Mouse (Mus musculus) limb, embryonic 11.5 days (tissue): ENCODE measurements at regions not wholly inside any gene's neighbourhood (a gene's known extent, or its start where the extent isn't known, plus 50 kb on each side); places are given as distances from the start of the nearest gene placed in this dataset.

ENCODE experiments used
- ATAC-seq: fragments of 200-750 bp; cut with Nextera tagmentation; 2 replicates; pipeline ENCODE4 v1.8.0; 2017; ENCODE audit warnings: low read depth; ENCODE audit not compliant: insufficient number of reproducible peaks, low FRiP score, low TSS enrichment
- DNase-seq: peaks from one replicate; pipeline ENCODE4 v3.0.0-alpha.2; 2015; ENCODE audit warnings: low spot score
- H3K27ac ChIP-seq: fragments of 300-500 bp; sonication (generic); replicated peaks from 2 replicates; pipeline ENCODE4 v1.5.1; 2014; ENCODE audit warnings: low read depth, mild to moderate bottlenecking, low read length
- H3K27me3 ChIP-seq: fragments of 300-500 bp; sonication (generic); 2 replicates; pipeline ENCODE4 v1.6.1; 2014; ENCODE audit warnings: mild to moderate bottlenecking, low read length, mixed read lengths; ENCODE audit not compliant: control insufficient read depth, insufficient read depth
- H3K36me3 ChIP-seq: fragments of 300-500 bp; sonication (generic); 2 replicates; pipeline ENCODE4 v1.6.1; 2014; ENCODE audit warnings: mild to moderate bottlenecking, low read length, moderate library complexity, mixed read lengths; ENCODE audit not compliant: control insufficient read depth, insufficient read depth
- H3K4me1 ChIP-seq: fragments of 300-500 bp; sonication (generic); 2 replicates; pipeline ENCODE4 v1.6.1; 2014; ENCODE audit warnings: low read length, mixed read lengths; ENCODE audit not compliant: control insufficient read depth, insufficient read depth
- H3K4me2 ChIP-seq: fragments of 300-500 bp; sonication (generic); 2 replicates; pipeline ENCODE4 v1.6.1; 2014; ENCODE audit warnings: low read depth, mild to moderate bottlenecking, moderate library complexity; ENCODE audit not compliant: severe bottlenecking
- H3K4me3 ChIP-seq: fragments of 300-500 bp; sonication (generic); 2 replicates; pipeline ENCODE4 v1.5.1; 2014; ENCODE audit warnings: low read depth, low read length
- H3K9ac ChIP-seq: fragments of 300-500 bp; sonication (generic); 2 replicates; pipeline ENCODE4 v1.6.1; 2014; ENCODE audit warnings: mild to moderate bottlenecking, low read length
- H3K9me3 ChIP-seq: fragments of 300-500 bp; sonication (generic); 2 replicates; pipeline ENCODE4 v1.6.1; 2016; ENCODE audit warnings: low read length; ENCODE audit not compliant: control insufficient read depth
- WGBS: fragments of 180-500 bp; shearing (Covaris S2); extraction: QIAGEN DNeasy Blood & Tissue Kit; methylation state at CpG from one replicate; pipeline ENCODE4 v1.1.7; 2014; 5-methylcytosine and 5-hydroxymethylcytosine counted together

DNA sequence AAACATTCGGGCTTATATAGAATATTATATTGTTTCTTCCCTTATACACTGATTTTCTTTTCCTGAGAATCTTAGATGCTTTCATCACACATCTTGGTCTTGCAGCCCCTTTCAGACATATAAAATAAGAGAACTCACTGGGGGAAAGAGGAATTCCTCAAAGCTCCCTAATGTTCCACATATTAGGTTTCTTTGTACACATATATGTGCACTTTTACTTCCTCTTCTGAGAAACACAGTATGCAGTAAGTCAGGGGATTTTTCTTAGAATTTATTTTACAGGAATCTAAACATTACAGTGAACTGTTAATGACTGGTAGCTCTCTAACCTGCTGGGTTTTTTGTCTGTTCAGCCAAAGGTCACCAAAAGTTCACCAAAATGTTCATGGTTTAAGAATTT lies 131.4 kb upstream of the Sema3a start:
- no peak overlapping the region for H3K9ac ChIP-seq
- no peaks in the 10 kb centered on the region for H3K4me1 ChIP-seq
- H3K27me3 ChIP-seq, result no peaks in the 10 kb centered on the region
- no peak for ATAC-seq
- no peaks in the 10 kb centered on the region for H3K36me3 ChIP-seq
- no peak for DNase-seq
- 89% methylated on average over 1 of the region's 1 CpGs for WGBS
- H3K4me3 ChIP-seq, result no peak overlapping the region
- H3K27ac ChIP-seq, result no peak overlapping the region
- no peaks in the 10 kb centered on the region for H3K9me3 ChIP-seq
- no peak overlapping the region for H3K4me2 ChIP-seq

DNA sequence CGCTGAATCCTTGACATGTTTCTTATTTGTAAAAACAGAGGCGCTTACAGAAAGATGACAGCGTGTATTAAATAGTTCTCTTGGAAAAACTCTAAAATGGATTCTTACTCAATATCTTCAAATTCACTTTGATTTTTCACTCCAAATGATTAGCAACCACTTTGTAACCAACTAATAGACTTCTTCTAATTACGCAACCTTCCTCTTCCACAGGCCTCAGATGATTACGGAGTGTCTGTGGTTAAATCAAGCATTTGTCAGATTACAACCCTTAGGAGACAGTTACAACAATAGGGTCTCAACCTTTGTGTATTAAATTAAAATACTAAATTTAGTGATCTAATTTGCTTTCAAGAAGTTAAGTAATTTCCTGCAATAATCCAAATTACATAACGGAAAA lies 127.8 kb upstream of the Sema3a start:
- Histone ChIP-seq H3K27me3 (no peaks in the 10 kb centered on the region), H3K36me3 (no peaks in the 10 kb centered on the region), H3K4me1 (no peaks in the 10 kb centered on the region), H3K9ac (no peak overlapping the region), H3K4me2 (no peak overlapping the region), H3K27ac (no peak overlapping the region), H3K4me3 (no peak overlapping the region), H3K9me3 (no peaks in the 10 kb centered on the region)
- DNase-seq, result no peak
- WGBS, result 77% methylated on average over 6 of the region's 6 CpGs
- no peak for ATAC-seq

DNA sequence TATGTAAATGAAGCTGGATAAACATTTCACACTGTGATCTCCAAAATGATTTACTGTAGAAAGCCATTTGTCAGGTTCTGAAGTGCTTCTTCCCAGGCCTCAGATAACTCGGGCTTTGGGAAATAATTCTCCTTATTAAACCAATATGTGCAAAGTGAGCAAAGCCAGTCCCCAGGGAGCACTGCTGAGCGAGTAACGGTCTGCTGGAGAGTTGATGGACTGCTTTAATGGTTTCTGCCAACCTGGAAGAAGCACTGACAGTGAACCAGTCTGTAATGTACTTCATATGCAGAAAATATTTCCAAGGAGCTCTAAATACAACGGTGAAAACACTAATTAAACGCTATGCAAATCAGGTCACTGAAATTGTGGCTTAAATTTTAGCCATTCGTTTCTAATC lies 118.1 kb upstream of the Sema3a start:
- Histone ChIP-seq H3K4me3 (no peak overlapping the region), H3K4me2 (no peak overlapping the region), H3K27ac (no peak overlapping the region), H3K36me3 (no peaks in the 10 kb centered on the region), H3K9ac (no peak overlapping the region), H3K27me3 (no peaks in the 10 kb centered on the region), H3K9me3 (no peaks in the 10 kb centered on the region), H3K4me1 (peaks cover 6% of the 10 kb centered on the region; the same call in 1 of the 2 replicates)
- DNase-seq, result peak; percentile 51
- ATAC-seq, result no peak
- 31% methylated on average over 6 of the region's 6 CpGs for WGBS

DNA sequence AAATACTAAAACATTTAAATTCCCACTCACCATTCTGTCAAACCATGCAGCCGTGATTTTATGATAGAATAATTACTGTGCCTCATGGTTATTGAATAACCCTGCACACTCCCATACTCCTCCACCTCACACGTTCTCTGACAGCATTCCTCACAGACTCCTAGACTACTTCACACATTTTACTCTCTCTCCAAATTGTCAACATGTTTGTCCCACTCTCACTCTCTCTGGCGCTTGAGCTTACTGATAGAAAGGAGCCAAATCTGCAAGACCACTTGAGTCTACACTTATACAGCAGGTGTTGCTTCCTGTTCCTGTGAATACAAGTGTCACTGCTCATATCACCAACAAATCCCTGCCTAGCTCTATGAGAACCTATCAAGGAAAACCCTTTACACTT lies 102.9 kb upstream of the Sema3a start:
- Histone ChIP-seq H3K9me3 (no peaks in the 10 kb centered on the region), H3K4me2 (no peak overlapping the region), H3K27me3 (no peaks in the 10 kb centered on the region), H3K9ac (no peak overlapping the region), H3K36me3 (no peaks in the 10 kb centered on the region), H3K4me1 (no peaks in the 10 kb centered on the region), H3K4me3 (no peak overlapping the region), H3K27ac (no peak overlapping the region)
- DNase-seq (no peak), ATAC-seq (no peak)
- WGBS, result 66% methylated on average over 3 of the region's 3 CpGs

DNA sequence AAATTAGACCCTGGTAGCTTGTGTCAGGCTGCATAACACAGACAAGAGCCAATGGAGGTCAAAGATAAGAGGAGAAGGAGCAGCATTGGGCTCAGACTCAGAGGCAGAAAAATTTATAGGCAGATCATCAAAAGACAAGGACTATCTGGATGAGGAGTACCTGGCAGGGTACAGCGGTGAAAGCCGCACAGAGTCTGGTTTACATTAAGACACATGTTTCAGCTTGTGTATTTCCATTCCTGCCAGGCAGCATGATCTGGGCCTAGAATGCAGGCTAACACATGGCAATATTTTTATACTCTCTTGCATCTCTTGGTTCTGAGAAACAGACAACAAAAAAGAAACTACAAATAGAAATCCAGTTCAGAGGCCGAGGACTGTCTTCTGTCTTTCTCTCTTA lies 91.9 kb upstream of the Sema3a start:
- Histone ChIP-seq H3K27ac (no peak overlapping the region), H3K36me3 (no peaks in the 10 kb centered on the region), H3K4me3 (no peak overlapping the region), H3K4me1 (peaks cover 4% of the 10 kb centered on the region; the same call in 1 of the 2 replicates), H3K27me3 (no peaks in the 10 kb centered on the region), H3K9me3 (no peaks in the 10 kb centered on the region), H3K9ac (no peak overlapping the region), H3K4me2 (no peak overlapping the region)
- 38% methylated on average over 3 of the region's 3 CpGs for WGBS
- peak; percentile 57; the same call in 1 of the 2 replicates for ATAC-seq
- DNase-seq, result peak; percentile 35

DNA sequence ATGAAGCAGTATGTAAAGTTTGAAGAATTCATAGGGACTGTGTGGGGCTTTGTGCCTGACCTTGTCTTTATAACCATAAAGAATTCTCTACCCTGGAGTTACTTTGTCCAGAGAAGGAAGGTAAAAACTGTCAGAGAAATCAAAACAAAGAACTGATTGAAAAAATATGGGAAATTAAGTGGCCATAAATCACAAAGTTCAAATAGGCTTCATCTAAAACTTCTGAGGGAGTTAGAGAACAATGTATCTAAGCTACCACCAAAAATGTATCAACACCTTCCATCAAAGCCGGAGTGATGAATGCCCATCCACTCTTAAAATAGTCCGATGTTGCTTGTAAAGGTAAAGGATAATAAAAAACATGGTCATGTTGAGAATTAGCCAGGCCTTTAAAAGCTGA lies 89.1 kb upstream of the Sema3a start:
- ATAC-seq (no peak), DNase-seq (no peak)
- Histone ChIP-seq H3K9ac (no peak overlapping the region), H3K9me3 (no peaks in the 10 kb centered on the region), H3K36me3 (no peaks in the 10 kb centered on the region), H3K27me3 (no peaks in the 10 kb centered on the region), H3K4me3 (no peak overlapping the region), H3K4me1 (peaks cover 4% of the 10 kb centered on the region; the same call in 1 of the 2 replicates), H3K4me2 (no peak overlapping the region), H3K27ac (no peak overlapping the region)
- WGBS, result 20% methylated on average over 2 of the region's 2 CpGs

DNA sequence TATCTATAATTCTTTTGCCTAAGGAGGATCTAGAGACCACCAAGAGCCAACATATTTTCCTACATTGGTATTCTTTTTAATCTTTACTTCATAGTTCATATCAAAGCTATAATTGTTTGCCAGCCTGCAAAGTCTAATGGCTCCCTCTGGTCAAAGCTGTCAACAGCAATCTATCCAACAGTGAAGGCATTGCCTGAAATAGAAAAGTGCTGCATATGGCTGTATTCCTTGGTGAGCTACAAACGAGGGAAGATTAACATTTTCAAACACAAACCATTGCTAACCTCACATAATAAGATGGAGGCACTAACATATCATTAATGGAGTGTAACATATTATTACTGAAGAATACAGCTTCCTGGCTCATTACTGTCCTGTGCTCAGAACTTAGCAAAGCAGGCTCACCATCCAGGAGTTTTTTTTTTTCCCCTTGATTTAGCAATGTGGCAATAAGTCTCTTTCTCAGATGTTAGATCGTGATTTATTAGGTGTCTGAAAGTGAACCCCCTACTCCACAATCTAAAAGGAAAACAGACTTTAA lies 66.3 kb upstream of the Sema3a start:
- 24% methylated on average over 2 of the region's 2 CpGs for WGBS
- Histone ChIP-seq H3K9ac (no peak overlapping the region), H3K36me3 (no peaks in the 10 kb centered on the region), H3K4me1 (no peaks in the 10 kb centered on the region), H3K4me3 (no peak overlapping the region), H3K27me3 (no peaks in the 10 kb centered on the region), H3K4me2 (no peak overlapping the region), H3K27ac (no peak overlapping the region), H3K9me3 (no peaks in the 10 kb centered on the region)
- peak; percentile 62; the same call in 1 of the 2 replicates for ATAC-seq
- DNase-seq, result peak; percentile 48

DNA sequence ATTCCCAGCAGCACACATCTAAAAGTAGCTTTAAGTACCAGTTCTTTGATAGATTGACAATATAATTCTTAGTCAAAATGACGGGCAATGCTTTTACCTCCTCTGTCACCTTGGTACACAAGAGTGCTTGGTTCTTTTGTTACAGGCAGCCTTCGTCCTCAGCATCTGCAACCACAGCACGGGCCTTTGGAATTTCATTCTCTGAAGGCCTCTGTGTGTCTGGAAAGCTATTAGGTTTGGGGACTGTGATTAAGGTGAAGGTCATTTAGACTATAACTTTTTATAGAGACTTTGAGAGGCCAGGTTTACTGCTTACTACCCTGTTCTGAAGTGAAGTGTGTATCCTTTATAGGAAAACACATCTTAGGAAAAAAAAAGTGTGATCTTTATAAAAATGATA lies 58.3 kb upstream of the Sema3a start:
- ATAC-seq (peak; percentile 72; the same call in 1 of the 2 replicates), DNase-seq (peak; percentile 56)
- Histone ChIP-seq H3K9ac (no peak overlapping the region), H3K4me2 (no peak overlapping the region), H3K36me3 (no peaks in the 10 kb centered on the region), H3K9me3 (no peaks in the 10 kb centered on the region), H3K4me3 (no peak overlapping the region), H3K27me3 (no peaks in the 10 kb centered on the region), H3K4me1 (0 out of 2 replicates have a peak, but pooled peaks cover 6% of the 10 kb centered on the region), H3K27ac (no peak overlapping the region)
- WGBS, result 8% methylated on average over 3 of the region's 3 CpGs
